Mouse (Mus musculus): ENCODE results near the gene Tmem179. TPM values are rescaled to one million over a fixed set of nuclear protein-coding genes. Genes with fewer than 3 reads are reported as not detected.

Tmem179 gene
- polyA plus RNA-seq, 1 experiment from 2014 or later = 1.1 TPM

GRCm38 (mm10) chr12:112552520-112552919 lies 36.0 kb upstream of the Tmem179 start:
- no peak for TF ChIP-seq CTCF (IDR thresholded peaks at IDR 0.05)
- DNase-seq (ENCODE audit: low read depth, low spot score) (no peak), ATAC-seq (no peak)
- CTCF ChIA-PET = interaction anchor here (0.7 to 2.8 kb wide), 20 partner anchors 9 to 407 kb away, joined by 3 to 21 read pairs (median 4); partner anchors contain the start of genes Adssl1, Kif26a and Tmem179
- H3K27me3 ChIP-seq = no peaks in the 10 kb centered on the region
- in situ Hi-C loops (cut with MboI; ENCODE audit: low pct_unique_long_range_greater_than_20kb) = loop anchor here (5.0 kb wide), 1 partner anchor 65 kb away; no protein-coding TSS in a partner anchor
- POLR2A ChIA-PET = interaction anchor here (1.2 to 1.6 kb wide), 2 partner anchors 49 to 72 kb away, joined by 3 to 5 read pairs; no protein-coding TSS in a partner anchor

- ATAC-seq = peak; percentile 39
- CTCF ChIA-PET = interaction anchor here (0.6 to 2.8 kb wide), 26 partner anchors 10 to 406 kb away, joined by 3 to 21 read pairs (median 4); partner anchors contain the start of genes Adssl1, Kif26a and Tmem179
- in situ Hi-C loops (cut with MboI; ENCODE audit: low pct_unique_long_range_greater_than_20kb) = loop anchor here (5.0 kb wide), 1 partner anchor 65 kb away; no protein-coding TSS in a partner anchor
- POLR2A ChIA-PET = interaction anchor here (0.5 to 1.6 kb wide), 3 partner anchors 50 to 406 kb away, joined by 3 to 5 read pairs (median 3); partner anchors contain the start of gene Kif26a
- DNase-seq (ENCODE audit: low read depth, low spot score) = peak; percentile 33
- H3K27me3 ChIP-seq = no peaks in the 10 kb centered on the region
- peak; percentile 98 for TF ChIP-seq CTCF (IDR thresholded peaks at IDR 0.05)
Measured at GRCm38 (mm10) chr12:112551861-112552375, 35.4 kb upstream of the Tmem179 start.

- POLR2A ChIA-PET = no interaction called here
Measured at GRCm38 (mm10) chr12:112549287-112549686, 32.7 kb upstream of the Tmem179 start.

GRCm38 (mm10) chr12:112546110-112546509 lies 29.6 kb upstream of the Tmem179 start:
- in situ Hi-C loops (cut with MboI; ENCODE audit: low pct_unique_long_range_greater_than_20kb) = no loop called here
- CTCF ChIA-PET = no interaction called here

More at GRCm38 (mm10) chr12:112549287-112549686, 32.7 kb upstream of the Tmem179 start:
- no peaks in the 10 kb centered on the region for H3K27me3 ChIP-seq
- DNase-seq (ENCODE audit: low read depth, low spot score) (no peak), ATAC-seq (no peak)
- CTCF ChIA-PET = no interaction called here
- TF ChIP-seq CTCF (IDR thresholded peaks at IDR 0.05) = no peak
- in situ Hi-C loops (cut with MboI; ENCODE audit: low pct_unique_long_range_greater_than_20kb) = no loop called here

GRCm38 (mm10) chr12:112544946-112545701 lies 28.6 kb upstream of the Tmem179 start:
- no peak for DNase-seq (ENCODE audit: low read depth, low spot score)
- no peak for ATAC-seq

More at GRCm38 (mm10) chr12:112546110-112546509, 29.6 kb upstream of the Tmem179 start:
- no peak for DNase-seq (ENCODE audit: low read depth, low spot score)
- POLR2A ChIA-PET = no interaction called here
- TF ChIP-seq CTCF (IDR thresholded peaks at IDR 0.05) = no peak
- no peaks in the 10 kb centered on the region for H3K27me3 ChIP-seq
- ATAC-seq = no peak

GRCm38 (mm10) chr12:112543941-112544340 lies 27.4 kb upstream of the Tmem179 start:
- ChIA-PET CTCF (interaction anchor here (1.2 to 2.1 kb wide), 2 partner anchors 248 to 399 kb away, joined by 3 to 7 read pairs; no protein-coding TSS in a partner anchor), POLR2A (no interaction called here)
- no peaks in the 10 kb centered on the region for H3K27me3 ChIP-seq
- DNase-seq (ENCODE audit: low read depth, low spot score) (no peak), ATAC-seq (no peak)
- no peak for TF ChIP-seq CTCF (IDR thresholded peaks at IDR 0.05)
- in situ Hi-C loops (cut with MboI; ENCODE audit: low pct_unique_long_range_greater_than_20kb) = no loop called here

More at GRCm38 (mm10) chr12:112544946-112545701, 28.6 kb upstream of the Tmem179 start:
- TF ChIP-seq CTCF (IDR thresholded peaks at IDR 0.05) = no peak
- POLR2A ChIA-PET = no interaction called here
- in situ Hi-C loops (cut with MboI; ENCODE audit: low pct_unique_long_range_greater_than_20kb) = no loop called here
- CTCF ChIA-PET = no interaction called here
- H3K27me3 ChIP-seq = no peaks in the 10 kb centered on the region

GRCm38 (mm10) chr12:112542920-112543300 lies 26.4 kb upstream of the Tmem179 start:
- POLR2A ChIA-PET = interaction anchor here (0.5 kb wide), 1 partner anchor 149 kb away, joined by 3 read pairs; no protein-coding TSS in a partner anchor
- ATAC-seq = peak; percentile 31
- DNase-seq (ENCODE audit: low read depth, low spot score) = peak; percentile 35
- CTCF ChIA-PET = interaction anchor here (0.8 to 2.1 kb wide), 5 partner anchors 10 to 398 kb away, joined by 3 to 7 read pairs (median 4); no protein-coding TSS in a partner anchor
- in situ Hi-C loops (cut with MboI; ENCODE audit: low pct_unique_long_range_greater_than_20kb) = no loop called here
- TF ChIP-seq CTCF (IDR thresholded peaks at IDR 0.05) = peak; percentile 96
- H3K27me3 ChIP-seq = no peaks in the 10 kb centered on the region

- H3K27me3 ChIP-seq = no peaks in the 10 kb centered on the region
- ChIA-PET CTCF (interaction anchor here (0.8 to 2.1 kb wide), 7 partner anchors 9 to 397 kb away, joined by 3 to 7 read pairs (median 4); no protein-coding TSS in a partner anchor), POLR2A (interaction anchor here (0.6 kb wide), 1 partner anchor 251 kb away, joined by 4 read pairs; no protein-coding TSS in a partner anchor)
- TF ChIP-seq CTCF (IDR thresholded peaks at IDR 0.05) = no peak
- no peak for DNase-seq (ENCODE audit: low read depth, low spot score)
- in situ Hi-C loops (cut with MboI; ENCODE audit: low pct_unique_long_range_greater_than_20kb) = no loop called here
- no peak for ATAC-seq
Measured at GRCm38 (mm10) chr12:112542257-112542919, 25.8 kb upstream of the Tmem179 start.

GRCm38 (mm10) chr12:112541483-112542091 lies 25.0 kb upstream of the Tmem179 start:
- in situ Hi-C loops (cut with MboI; ENCODE audit: low pct_unique_long_range_greater_than_20kb) = no loop called here
- POLR2A ChIA-PET = interaction anchor here (0.6 kb wide), 1 partner anchor 250 kb away, joined by 4 read pairs; no protein-coding TSS in a partner anchor
- TF ChIP-seq CTCF (IDR thresholded peaks at IDR 0.05) = no peak
- no peak for ATAC-seq
- CTCF ChIA-PET = interaction anchor here (0.8 to 1.8 kb wide), 6 partner anchors 8 to 369 kb away, joined by 3 to 6 read pairs (median 4); no protein-coding TSS in a partner anchor
- no peak for DNase-seq (ENCODE audit: low read depth, low spot score)
- H3K27me3 ChIP-seq = no peaks in the 10 kb centered on the region

- in situ Hi-C loops (cut with MboI; ENCODE audit: low pct_unique_long_range_greater_than_20kb) = no loop called here
- ChIA-PET CTCF (no interaction called here), POLR2A (interaction anchor here (0.7 kb wide), 1 partner anchor 29 kb away, joined by 3 read pairs; no protein-coding TSS in a partner anchor)
- H3K27me3 ChIP-seq = no peaks in the 10 kb centered on the region
- DNase-seq (ENCODE audit: low read depth, low spot score) (no peak), ATAC-seq (no peak)
- no peak for TF ChIP-seq CTCF (IDR thresholded peaks at IDR 0.05)
Measured at GRCm38 (mm10) chr12:112540321-112540720, 23.8 kb upstream of the Tmem179 start.

Data from Patski (cell line).